Mouse (Mus musculus) CD8-positive naive resting alpha-beta T cell, adult 2 months (primary cell): Measurements from ENCODE around the gene Aurkb.
"Not testable (repeated sequence)": the region's sequence is repeated elsewhere in the genome, so short reads cannot be mapped to it uniquely, and the experiment has no call there.

Experiments used
- DNase-seq, 2 experiments: peaks; one replicate each; pipeline ENCODE4 v3.0.0; 2022; ENCODE audit warnings: low read depth in 2 of 2, low spot score in 2 of 2

The Aurkb gene

GRCm38 (mm10) chr11:69045531-69046394 is at the start of gene Aurkb:
Aurkb (plus strand) TSS chr11:69045647.
- peak; percentile 50 to 76 for DNase-seq

GRCm38 (mm10) chr11:68997080-68997479 is 48.4 kb upstream of the Aurkb start:
- no peak for DNase-seq

DNA sequence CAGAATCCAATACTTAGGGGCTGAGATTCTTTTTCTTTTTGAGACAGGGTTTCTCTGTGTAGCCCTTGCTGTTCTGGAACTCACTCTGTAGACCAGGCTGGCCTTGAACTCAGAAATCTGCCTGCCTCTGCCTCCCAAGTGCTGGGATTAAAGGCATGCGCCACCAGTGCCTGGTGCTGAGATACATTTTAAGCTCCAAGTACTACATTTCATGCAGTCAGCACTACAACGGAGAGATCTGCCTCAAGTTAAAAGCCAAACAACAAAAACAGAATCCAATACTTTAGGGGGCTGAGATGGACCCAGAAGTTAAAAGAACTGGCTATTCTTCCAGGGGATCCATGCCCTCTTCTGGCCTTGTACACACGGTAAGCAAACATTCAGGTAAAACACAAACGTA is 42.7 kb upstream of the Aurkb start:
- not testable (repeated sequence) for DNase-seq

- DNase-seq = no peak
Observed at GRCm38 (mm10) chr11:69003592-69003991, 41.9 kb upstream of the Aurkb start.

- DNase-seq = no peak
Observed at GRCm38 (mm10) chr11:69005193-69005592, 40.3 kb upstream of the Aurkb start.

DNA sequence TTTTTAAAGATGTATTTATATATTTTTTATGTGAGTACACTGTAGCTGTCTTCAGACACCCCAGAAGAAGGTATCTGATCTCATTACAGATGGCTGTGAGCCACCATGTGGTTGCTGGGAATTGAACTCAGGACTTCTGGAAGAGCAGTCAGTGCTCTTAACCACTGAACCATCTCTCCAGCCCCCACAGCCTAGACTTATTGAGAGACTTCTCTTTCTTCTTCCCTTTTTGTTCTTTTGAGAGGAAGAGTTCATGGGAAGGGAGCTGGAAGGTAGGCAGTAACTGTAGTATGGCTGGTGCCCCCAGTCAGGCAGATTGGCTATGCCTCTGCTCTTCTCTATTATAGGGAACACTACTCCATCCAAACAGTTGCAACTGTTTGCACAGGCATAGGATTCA is 38.9 kb upstream of the Aurkb start:
- not testable (repeated sequence) for DNase-seq

DNA sequence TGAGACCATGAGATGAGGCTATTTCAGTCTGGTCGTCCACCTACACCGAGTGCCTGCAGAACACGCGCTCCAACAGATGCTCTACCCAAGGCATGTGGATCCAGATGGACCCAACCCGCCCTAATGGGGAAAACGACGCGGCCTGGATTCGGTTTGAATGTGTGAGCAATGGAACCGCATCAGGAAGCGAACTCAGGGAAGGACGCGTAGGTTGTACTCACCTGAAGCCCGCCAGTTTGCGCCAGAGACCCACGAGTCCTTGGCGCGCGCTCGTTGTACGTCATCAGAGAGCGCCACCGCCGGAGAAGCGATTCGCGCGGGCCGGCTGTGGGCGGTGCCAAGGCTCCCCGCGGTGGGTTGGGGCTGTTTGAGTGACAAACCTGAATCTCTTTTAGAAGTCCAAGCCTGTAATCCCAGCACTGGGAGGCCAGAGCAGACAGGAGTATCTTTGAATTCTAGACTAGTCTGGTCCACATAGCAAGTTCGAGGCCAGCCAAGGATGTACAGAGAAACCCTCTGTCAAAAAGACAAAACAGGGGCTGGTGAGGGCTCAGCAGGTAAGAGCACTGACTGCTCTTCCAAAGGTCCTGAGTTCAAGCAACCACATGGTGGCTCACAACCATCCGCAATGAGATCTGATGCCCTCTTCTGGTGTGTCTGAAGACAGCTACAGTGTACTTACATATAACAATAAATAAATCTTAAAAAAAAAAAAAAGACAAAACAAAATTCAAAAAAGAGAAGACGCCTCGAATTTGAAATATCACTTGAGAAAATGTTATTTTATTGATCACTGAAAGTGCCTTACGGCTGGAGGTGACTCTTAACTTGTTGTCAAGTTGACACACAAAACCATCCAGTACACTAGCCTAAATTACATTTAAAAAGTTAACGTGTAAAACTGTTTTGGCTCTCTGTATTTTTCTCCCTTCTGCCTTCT is 37.0 kb upstream of the Aurkb start, which contains the start of gene Pfas:
Gene Pfas (minus strand): TSS at position 279 of the 940 bp plus-strand sequence.
- DNase-seq = peak; percentile 87 to 92

DNA sequence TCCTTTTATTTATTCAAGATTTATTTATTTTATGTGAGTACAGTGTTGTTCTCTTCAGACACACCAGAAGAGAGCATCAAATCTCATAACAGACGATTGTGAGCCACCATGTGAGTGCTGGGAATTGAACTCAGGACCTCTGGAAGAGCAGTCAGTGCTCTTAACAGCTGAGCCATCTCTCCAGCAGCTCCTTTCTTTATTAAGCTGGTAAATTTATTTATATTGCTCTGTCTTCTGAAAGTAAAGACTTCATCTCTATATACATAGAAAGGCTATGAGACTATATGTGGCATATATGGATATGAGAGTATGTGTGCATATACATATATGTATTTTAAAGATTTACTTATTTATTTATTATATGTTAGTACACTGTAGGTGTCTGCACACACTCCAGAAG is 35.9 kb upstream of the Aurkb start:
- no peak for DNase-seq

DNA sequence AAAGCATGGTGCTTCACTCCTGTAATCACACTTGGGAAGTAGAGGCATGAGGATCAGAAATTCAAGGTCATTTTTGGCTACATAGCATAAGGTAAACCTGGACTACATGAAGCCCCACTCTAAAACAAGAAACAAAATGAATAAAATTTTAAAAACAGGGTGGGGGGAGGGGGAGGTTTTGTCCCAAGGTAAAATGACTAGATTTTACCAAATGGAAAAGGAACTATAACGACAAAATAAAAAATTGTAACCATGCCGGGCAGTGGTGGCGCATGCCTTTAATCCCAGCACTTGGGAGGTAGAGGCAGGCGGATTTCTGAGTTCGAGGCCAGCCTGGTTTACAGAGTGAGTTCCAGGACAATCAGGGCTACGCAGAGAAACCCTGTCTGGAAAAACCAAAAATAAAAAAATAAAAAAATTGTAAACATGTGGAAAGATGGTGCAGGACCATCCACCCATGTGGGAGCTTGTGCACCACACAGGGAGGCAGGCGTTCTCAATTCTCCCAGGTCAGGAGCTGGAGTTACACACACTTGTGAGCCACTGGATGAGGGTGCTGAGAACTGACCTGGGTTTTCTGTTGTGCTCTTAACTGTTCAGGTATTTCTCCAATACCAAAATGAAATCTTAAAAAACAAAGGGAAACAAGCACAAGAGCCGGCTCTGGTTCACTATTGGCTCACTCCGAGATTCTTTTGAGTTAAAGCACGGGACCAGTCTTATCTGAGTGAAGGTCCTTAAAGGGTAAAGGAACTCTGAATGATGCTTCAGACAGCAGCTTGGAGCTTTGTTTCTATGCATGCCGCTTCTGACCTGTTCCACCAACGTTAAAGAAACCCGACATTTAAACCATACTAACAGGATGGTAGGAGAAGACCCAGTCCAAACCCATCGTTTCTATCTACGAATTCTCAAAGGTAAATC is 34.8 kb upstream of the Aurkb start:
- no peak for DNase-seq

DNA sequence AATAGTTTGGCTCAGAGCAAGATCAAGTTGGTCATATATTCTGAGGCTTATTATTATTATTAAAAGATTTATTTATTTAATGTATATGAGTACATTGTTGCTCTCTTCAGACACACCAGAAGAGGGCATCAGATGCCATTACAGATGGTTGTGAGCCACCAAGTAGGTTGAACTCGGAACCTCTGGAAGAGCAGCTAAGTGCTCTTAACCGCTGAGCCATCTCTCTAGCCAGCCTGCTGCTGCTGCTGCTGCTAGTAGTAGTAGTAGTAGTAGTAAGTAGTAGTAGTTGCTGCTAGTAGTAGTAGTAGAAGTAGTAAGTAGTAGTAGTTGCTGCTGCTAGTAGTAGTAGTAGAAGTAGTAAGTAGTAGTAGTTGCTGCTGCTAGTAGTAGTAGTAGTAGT is 34.0 kb upstream of the Aurkb start:
- not testable (repeated sequence) for DNase-seq

- peak; percentile 68 to 74 for DNase-seq
Observed at GRCm38 (mm10) chr11:69012071-69012601, 33.3 kb upstream of the Aurkb start.

- peak; percentile 86 to 90 for DNase-seq
Observed at GRCm38 (mm10) chr11:69015644-69016441, 29.6 kb upstream of the Aurkb start, which contains the start of gene Ctc1. Ctc1 (plus strand) TSS chr11:69015911.

GRCm38 (mm10) chr11:69016755-69017154 is 28.7 kb upstream of the Aurkb start:
- no peak for DNase-seq

DNA sequence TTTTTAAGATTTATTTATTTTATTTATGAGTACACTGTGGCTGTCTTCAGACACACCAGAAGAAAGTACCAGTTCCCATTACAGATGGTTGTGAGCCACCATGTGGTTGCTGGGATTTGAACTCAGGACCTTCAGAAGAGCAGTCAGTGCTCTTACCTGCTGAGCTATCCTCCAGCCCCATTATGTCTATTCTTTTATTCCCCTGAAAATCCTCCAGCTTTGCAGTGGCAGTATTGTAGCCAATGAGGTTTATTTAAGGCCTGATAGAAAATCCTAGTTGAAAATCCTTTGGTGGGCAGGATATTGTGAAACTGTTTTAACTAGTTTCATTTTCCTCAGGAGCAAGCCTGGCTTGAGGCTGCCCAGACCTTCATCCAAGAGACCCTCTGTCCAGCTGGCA is 24.8 kb upstream of the Aurkb start:
- no peak for DNase-seq

GRCm38 (mm10) chr11:69026562-69026961 is 18.9 kb upstream of the Aurkb start:
- DNase-seq = no peak

GRCm38 (mm10) chr11:69028805-69029204 is 16.6 kb upstream of the Aurkb start:
- no peak for DNase-seq

GRCm38 (mm10) chr11:69033552-69033951 is 11.9 kb upstream of the Aurkb start:
- no peak for DNase-seq

DNA sequence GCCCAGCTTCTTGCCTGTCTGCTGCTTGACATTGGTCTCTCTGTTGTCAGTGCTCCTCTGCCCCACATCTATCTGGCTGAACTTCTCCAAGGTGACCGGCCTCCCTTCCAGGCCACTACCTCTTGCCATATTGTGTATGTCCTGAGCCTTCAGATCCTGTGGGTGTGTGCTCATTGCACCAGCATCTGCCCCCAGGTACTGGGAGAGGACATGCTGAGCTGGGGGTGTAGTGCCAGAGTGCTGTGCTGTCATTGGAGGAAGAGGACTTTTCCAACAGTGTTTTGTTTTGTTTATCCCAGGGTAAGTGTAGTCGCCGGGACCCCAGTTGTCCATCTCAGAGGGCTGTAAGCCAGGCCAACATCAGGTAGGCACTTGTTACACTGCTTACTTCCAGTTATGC is 10.9 kb upstream of the Aurkb start:
- no peak for DNase-seq

DNA sequence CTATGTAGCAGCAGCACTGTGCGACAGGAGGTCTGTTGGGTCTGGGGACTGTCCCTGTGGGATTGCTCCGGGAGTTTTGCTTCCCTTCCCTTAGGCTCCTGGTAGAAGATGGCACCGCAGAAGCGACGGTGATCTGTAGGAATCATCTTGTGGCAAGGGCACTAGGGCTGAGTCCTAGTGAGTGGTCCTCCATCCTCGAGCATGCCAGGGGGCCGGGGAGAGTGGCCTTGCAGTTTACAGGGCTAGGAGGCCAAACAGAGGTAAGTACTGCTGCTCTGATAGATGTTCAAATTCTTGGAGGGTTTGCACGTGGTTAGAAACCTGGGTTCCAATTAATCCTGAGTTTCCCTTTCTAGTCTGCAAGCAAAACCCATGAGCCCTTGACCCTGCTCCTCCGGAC is 10.0 kb upstream of the Aurkb start:
- DNase-seq = no peak

- DNase-seq = peak; percentile 68 to 69
Observed at GRCm38 (mm10) chr11:69035849-69036248, 9.6 kb upstream of the Aurkb start.
